Mouse (Mus musculus) cerebellum, postnatal 25 days (tissue): Measurements from ENCODE around the gene Zfand2b.

Experiments
- DNase-seq, 2 experiments: peaks; one replicate each; pipeline ENCODE4 v3.0.0; 2021; ENCODE audit warnings: mixed read lengths in 2 of 2

Gene Zfand2b

DNA sequence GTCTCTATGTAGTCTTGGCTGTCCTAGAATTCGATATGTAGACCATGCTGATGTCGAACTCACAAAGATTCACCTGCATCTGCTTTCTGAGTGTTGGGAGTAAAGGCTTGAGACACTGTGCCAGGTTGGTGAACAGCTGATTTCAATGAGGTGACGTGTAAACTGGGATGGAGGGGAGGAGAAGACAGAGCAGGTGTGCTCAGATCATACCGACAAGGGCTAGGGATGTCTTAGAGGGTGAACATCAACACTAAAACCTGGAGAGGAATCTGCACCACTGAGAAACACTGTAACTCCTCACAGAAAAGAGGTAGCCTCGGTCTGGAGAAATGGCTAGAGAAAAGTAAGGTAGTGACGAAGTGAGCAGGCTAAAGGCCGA is 364 bp upstream of the Zfand2b start:
- DNase-seq = no peak

GRCm38 (mm10) chr1:75179334-75180104 is 11.1 kb downstream of the Zfand2b start:
- DNase-seq = peak; percentile 61 to 74

- peak; percentile 86 to 89 for DNase-seq
Measured at GRCm38 (mm10) chr1:75180105-75180590, 11.7 kb downstream of the Zfand2b start, which contains the start of gene Abcb6. Gene Abcb6, minus strand, starts transcription at chr1:75180392.

GRCm38 (mm10) chr1:75180741-75181140 is 12.3 kb downstream of the Zfand2b start:
- DNase-seq = no peak

DNA sequence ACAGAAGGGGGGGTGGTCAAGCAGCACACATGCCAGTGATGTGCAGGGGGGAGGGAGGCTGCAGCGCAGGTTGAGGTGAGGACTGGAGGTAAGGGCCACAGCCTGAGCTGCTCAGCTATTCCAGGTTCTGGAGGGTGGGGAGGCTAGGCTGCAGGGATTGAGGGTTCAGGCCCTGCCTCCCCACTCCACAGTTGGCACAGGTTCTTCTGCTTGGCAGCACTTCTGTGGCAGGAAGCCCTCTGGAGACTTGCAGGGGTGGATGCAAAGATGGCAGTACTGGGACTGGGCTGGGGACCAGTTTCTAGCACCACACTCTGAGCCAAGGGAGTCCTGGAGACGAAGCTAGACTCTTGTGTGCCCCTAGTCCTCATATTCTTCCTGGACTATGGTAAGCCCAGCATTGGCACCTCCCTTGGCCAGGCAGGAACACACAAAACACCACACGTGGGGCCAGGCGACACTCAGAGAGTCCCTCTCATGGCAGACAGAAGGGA is 13.0 kb downstream of the Zfand2b start:
- DNase-seq = peak in 1 of 2 experiments; percentile 28

GRCm38 (mm10) chr1:75182160-75182559 is 13.7 kb downstream of the Zfand2b start:
- DNase-seq = no peak

GRCm38 (mm10) chr1:75185495-75185894 is 17.0 kb downstream of the Zfand2b start:
- peak; percentile 49 to 67 for DNase-seq

- DNase-seq = no peak
Measured at GRCm38 (mm10) chr1:75187126-75187525, 18.7 kb downstream of the Zfand2b start.

DNA sequence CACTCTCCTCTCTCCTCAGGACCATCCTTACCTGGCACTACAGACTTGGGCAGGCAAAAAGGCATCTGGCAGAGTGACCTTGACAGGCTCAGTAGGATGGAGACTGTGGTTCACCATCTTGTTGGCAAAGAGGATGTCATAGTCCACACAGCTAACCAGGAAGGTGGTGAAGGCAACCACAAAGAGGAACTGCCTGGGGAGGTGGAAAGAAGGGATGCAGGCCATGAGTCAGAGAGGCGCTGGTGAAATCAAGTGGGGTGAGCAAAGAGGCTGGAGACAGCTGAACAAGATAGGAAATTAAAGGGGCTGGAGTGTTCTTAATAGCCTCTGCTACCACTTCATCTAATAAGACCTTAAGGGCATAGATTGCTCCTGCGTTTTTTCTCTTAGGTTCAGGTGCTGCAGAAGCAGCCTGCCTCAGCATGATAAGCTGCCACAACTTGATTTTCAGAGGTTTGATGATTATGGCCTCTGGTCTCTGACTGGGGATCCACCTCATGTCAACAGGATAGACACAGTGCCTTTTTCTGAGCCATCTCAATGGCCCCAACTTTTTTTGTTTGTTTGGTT is 19.6 kb downstream of the Zfand2b start:
- no peak for DNase-seq

DNA sequence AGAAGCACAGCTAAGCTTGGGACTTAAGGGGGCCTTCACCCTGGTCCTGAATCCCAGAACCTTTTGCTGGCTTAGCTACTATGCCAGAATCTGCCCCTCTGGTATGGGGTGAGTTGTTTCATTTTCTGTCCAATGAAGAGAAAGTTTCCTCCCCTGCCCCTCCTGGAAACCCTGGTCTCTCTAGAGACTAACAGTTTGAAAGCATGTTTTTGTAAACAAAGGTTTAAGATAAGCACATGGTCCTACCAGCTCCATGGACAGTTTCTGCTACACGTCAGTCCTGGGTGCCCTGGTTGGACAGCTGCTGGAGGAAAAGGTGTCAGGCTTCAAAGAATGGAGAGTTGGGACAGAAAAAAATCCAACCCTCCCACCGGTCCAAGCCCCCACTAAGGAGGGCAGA is 22.1 kb downstream of the Zfand2b start:
- DNase-seq = no peak

GRCm38 (mm10) chr1:75191258-75191621 is 22.8 kb downstream of the Zfand2b start:
- DNase-seq = no peak

DNA sequence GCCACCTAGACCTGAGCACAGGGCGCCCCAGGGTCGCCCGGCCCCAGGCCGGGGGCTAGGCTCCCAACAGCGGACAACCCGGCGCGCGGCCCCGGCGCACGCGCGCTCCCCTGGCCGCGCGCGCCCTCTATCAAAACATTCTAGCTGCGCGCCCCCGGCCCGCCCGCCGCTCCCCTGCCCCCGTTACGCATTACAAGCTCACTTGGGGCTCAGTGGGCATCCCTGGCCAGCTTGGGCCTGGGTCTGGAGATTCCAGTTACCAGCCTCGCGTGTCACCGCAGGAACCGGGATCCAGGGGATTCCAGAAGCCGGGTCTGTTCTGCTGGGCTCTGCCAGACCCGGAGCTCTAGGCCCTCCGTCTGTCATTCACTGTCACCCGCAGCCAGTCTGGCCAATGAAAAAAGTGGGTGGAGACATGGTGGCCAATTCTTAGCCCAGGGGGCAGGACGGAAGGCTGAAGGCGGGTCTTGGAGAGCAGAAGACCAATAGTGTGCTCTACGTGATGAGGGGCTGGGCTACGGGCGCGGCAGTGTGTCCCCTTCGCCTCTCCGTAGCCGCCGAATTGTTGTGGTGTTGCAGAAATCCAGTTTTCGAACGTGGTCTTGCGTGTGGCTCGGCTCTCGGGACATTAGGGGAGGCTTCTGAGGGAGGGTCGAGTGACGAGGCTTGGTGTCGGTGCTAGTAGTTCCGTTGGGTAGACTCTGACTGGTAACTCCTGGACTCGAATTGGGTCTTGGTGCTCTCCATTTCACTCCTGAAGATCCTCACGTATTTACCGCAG is 23.4 kb downstream of the Zfand2b start, which contains the start of the genes Ankzf1 and Atg9a:
Gene Ankzf1, plus strand, starts transcription at position 530 of the 781 bp plus-strand sequence.
Gene Atg9a, minus strand, starts transcription at position 575 of the 781 bp plus-strand sequence.
- DNase-seq = peak; percentile 93 to 94

DNA sequence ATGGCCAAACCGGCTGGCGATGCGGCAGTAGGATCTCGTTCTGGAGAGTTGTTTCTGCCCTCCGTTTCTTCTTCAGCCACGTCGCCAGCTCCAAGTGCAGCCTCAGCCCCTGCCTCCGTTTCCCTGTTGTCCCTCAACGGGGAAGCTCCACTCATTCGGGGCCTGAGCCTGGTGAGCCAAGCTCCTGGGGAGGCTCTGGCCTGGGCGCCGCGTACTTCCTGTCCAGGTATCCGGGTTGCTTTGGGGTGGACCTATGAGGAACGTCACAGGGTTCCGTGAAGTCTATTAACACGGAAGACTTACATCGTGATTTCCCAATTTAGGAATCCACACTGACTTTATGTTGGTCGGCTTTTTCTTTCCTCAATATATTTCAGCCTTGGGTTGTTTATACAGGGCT is 24.0 kb downstream of the Zfand2b start:
- DNase-seq = peak in 1 of 2 experiments; percentile 61

- DNase-seq = no peak
Measured at GRCm38 (mm10) chr1:75201236-75201635, 32.8 kb downstream of the Zfand2b start.

GRCm38 (mm10) chr1:75208967-75209678 is 40.7 kb downstream of the Zfand2b start:
- no peak for DNase-seq

GRCm38 (mm10) chr1:75210136-75211087 is 42.0 kb downstream of the Zfand2b start, which contains the start of the genes Glb1l and Stk16:
Gene Glb1l, minus strand, starts transcription at chr1:75210813.
Gene Stk16, plus strand, starts transcription at chr1:75210838.
- DNase-seq = peak; percentile 96 to 98

DNA sequence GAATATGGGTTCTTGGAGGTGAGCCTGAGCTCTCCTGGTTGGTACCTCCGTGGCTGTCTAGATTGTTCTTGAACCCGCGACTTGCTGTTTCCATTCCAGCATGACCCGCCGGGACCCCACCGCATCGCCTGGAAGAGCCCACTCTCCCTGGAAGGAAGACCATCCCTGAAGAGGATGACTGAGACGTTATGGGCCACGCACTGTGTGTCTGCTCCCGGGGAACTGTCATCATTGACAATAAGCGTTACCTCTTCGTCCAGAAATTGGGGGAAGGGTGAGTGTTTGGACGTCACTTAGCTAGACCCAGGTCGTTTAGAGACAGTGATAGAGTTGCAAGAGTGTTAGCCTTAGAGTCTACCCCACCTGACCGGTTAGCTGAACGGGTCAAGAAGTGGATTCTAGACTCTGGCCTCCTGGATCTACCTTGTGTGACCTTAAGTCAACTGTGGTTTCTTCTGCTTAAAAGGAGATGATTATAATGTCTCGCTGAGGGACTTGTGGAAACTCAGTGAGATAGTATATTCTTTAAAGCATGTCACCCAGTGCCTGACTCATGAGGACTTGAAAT is 42.8 kb downstream of the Zfand2b start:
- no peak for DNase-seq

DNA sequence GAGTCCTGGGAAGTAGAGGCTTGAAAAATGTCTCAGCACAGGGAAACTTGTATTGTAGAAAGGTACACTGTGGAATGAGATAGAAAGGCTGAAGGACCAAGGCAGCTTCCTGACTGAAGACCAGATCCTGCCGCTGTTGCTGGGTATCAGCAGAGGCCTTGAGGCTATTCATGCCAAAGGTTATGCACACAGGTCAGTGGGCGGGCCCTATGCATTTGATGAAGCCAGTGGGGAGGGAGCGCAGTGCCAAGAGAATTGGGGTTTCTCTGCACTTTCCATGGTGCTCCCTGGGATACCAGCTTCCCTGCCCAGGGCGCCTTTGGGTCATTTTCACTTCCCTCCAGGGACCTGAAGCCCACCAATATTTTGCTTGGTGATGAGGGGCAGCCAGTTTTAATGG is 44.1 kb downstream of the Zfand2b start:
- DNase-seq = peak in 1 of 2 experiments; percentile 30

- DNase-seq = no peak
Measured at GRCm38 (mm10) chr1:75213096-75213495, 44.6 kb downstream of the Zfand2b start.

DNA sequence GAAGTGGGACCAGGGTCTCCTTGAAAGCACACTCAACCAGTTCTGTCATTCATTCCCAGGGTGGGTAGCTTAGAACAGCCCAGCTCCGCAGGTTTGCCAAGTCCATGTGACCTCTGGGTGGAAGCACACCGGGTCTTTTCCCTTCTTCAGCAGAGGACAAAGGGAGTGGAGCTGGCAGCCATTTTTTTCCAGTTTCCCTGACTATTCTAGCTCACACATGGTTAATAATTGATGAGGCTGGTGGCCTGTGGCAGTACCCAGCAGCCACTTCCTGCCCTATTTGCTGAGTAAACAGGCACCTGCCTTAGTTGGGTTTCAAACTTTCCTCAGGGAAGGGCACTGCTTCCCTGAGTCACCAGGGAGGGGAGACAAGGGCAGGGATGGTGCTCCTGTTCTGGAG is 46.0 kb downstream of the Zfand2b start:
- DNase-seq = no peak

- peak in 1 of 2 experiments; percentile 55 for DNase-seq
Measured at GRCm38 (mm10) chr1:75214886-75215285, 46.4 kb downstream of the Zfand2b start.
